Comparison of ENCODE assay signal across 8 mouse cellular contexts in the genomic region with DNA sequence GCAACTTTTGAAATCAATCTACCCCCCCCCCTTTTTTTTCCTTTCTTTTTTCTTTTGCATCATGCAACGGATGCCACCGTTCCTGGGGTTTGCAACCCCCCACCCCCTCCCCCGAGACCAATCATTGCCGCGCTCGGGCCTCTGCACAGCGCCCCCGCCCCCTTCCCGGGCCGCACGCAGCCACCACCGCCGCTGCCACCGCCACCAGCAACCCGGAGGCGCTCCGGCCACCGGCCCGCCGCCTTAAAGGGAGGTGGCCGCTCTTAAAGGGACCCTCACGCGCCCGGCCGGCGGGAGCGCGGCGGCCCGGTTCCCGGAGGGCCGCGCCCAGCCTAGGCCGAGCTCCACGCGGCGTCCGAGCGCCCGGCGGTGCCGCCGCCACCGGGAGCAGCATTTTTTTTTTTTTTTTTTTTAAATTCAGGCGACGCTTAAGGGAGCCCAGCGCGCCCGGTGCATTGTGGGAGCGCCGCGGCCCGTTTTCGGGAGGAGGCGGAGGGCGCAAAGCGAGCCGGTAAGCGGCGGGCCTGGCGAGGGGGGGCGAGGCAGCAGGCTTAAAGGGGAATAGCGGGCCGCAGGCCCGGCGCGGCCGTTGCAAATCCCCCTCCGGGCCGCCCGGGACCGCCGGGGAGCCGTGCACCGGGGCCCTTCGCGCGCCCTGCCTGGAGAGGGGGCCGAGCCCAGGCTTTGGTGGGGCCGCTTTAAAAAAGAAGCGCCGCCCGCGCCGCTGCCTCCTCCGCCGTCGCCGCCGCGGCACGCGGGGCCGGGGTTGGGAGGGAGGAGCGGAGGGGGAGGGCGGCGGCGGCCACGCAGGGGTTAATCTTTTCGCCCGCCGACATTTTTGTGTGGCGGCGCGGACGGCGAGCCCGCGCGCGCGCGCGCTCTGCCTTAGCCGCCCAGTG. TPM values are rescaled to one million over a fixed set of nuclear protein-coding genes. Genes with fewer than 3 reads are reported as not detected.
DNase-seq lines count a peak whose midpoint lies in the region; ATAC-seq and TF ChIP-seq lines count a peak whose summit lies in the region.

Sephs1 (plus strand) TSS at position 215 of the 899 bp plus-strand sequence.

- under 1% methylated on average over 110 of the region's 115 CpGs for WGBS in heart, embryonic 10.5 days
- WGBS in kidney, embryonic 15.5 days: under 1% methylated on average over 79 of the region's 115 CpGs
- under 1% methylated on average over 109 of the region's 115 CpGs for WGBS in limb, embryonic 15.5 days
- WGBS in midbrain, postnatal 0 days: under 1% methylated on average over 60 of the region's 115 CpGs

- peak within 1 kb of the TSS; percentile 96 for H3K27ac ChIP-seq in embryonic fibroblast, embryonic 13.5 days (ENCODE audit: insufficient read depth, low read length)
- peak within 1 kb of the TSS; percentile 99 for H3K27ac ChIP-seq in heart, embryonic 10.5 days
- H3K27ac ChIP-seq in kidney, embryonic 15.5 days: peak within 1 kb of the TSS; percentile 99
- H3K27ac ChIP-seq in limb, embryonic 15.5 days: peak within 1 kb of the TSS; percentile 100
- H3K27ac ChIP-seq in midbrain, postnatal 0 days (ENCODE audit: low read depth, low read length): peak within 1 kb of the TSS; percentile 100

- H3K9me3 ChIP-seq in heart, embryonic 10.5 days: no peaks in the 10 kb centered on the region
- H3K9me3 ChIP-seq in kidney, embryonic 15.5 days (replicated peaks): no peaks in the 10 kb centered on the region
- H3K9me3 ChIP-seq in limb, embryonic 15.5 days: no peaks in the 10 kb centered on the region
- no peaks in the 10 kb centered on the region for H3K9me3 ChIP-seq in midbrain, postnatal 0 days (ENCODE audit: low read length)

- H3ac ChIP-seq in C2C12 (ENCODE audit: control insufficient read depth, insufficient read length, low read depth): peak within 1 kb of the TSS; percentile 98

- TF ChIP-seq POLR2A in embryonic fibroblast, embryonic 13.5 days (IDR thresholded peaks at IDR 0.05; ENCODE audit: low read depth, low read length): 0 out of 2 replicates have a peak, but pooled peaks have one; percentile 13

- no peak for TF ChIP-seq CTCF in C2C12 (IDR thresholded peaks at IDR 0.05; ENCODE audit: control insufficient read depth, insufficient read depth, insufficient read length)
- no peak for TF ChIP-seq CTCF in embryonic fibroblast, embryonic 13.5 days (IDR thresholded peaks at IDR 0.05; ENCODE audit: borderline replicate concordance, insufficient read depth, low read length)
- TF ChIP-seq CTCF in midbrain, postnatal 0 days (IDR thresholded peaks at IDR 0.05): no peak

- peak within 1 kb of the TSS; percentile 96 for H3K9ac ChIP-seq in kidney, embryonic 15.5 days
- peak within 1 kb of the TSS; percentile 97 for H3K9ac ChIP-seq in limb, embryonic 15.5 days
- H3K9ac ChIP-seq in midbrain, postnatal 0 days (replicated peaks; ENCODE audit: low read length, poor library complexity, severe bottlenecking): peak within 1 kb of the TSS; percentile 98

- H3K4me2 ChIP-seq in kidney, embryonic 15.5 days: peak within 1 kb of the TSS; percentile 71
- H3K4me2 ChIP-seq in limb, embryonic 15.5 days: peak within 1 kb of the TSS; percentile 75
- H3K4me2 ChIP-seq in midbrain, postnatal 0 days (ENCODE audit: low read depth, low read length, poor library complexity, severe bottlenecking): peak within 1 kb of the TSS; percentile 74

- H3K79me2 ChIP-seq in C2C12 (ENCODE audit: control insufficient read depth, insufficient read depth): peaks cover 48% of the 10 kb centered on the region

- H3K4me1 ChIP-seq in embryonic fibroblast, embryonic 13.5 days (ENCODE audit: control insufficient read depth, insufficient read depth, low read length): peaks cover 7% of the 10 kb centered on the region
- H3K4me1 ChIP-seq in heart, embryonic 10.5 days: peaks cover 18% of the 10 kb centered on the region
- peaks cover 23% of the 10 kb centered on the region for H3K4me1 ChIP-seq in kidney, embryonic 15.5 days
- H3K4me1 ChIP-seq in limb, embryonic 15.5 days: peaks cover 18% of the 10 kb centered on the region
- H3K4me1 ChIP-seq in midbrain, postnatal 0 days (ENCODE audit: insufficient read depth, low read length): 0 out of 2 replicates have a peak, but pooled peaks cover 3% of the 10 kb centered on the region

- peak; percentile 75 for ATAC-seq in kidney, embryonic 15.5 days (replicated peaks; ENCODE audit: low FRiP score)
- peak; percentile 77 for ATAC-seq in limb, embryonic 15.5 days (ENCODE audit: insufficient number of reproducible peaks, low FRiP score, low TSS enrichment, low read depth)
- ATAC-seq in midbrain, postnatal 0 days (ENCODE audit: low FRiP score): peak; percentile 82

- peak; percentile 95 for DNase-seq in brain, adult 2 months (ENCODE audit: low read depth, low spot score)
- peak; percentile 90 for DNase-seq in heart, embryonic 10.5 days (ENCODE audit: low spot score)
- DNase-seq in midbrain, postnatal 0 days (ENCODE audit: low spot score): peak; percentile 91
- peak; percentile 84 to 88 for DNase-seq in spleen, postnatal 10 days (ENCODE audit: low spot score in 2 of 2)

- no peaks in the 10 kb centered on the region for H3K27me3 ChIP-seq in C2C12 (ENCODE audit: control insufficient read depth, insufficient read depth, insufficient read length)
- no peaks in the 10 kb centered on the region for H3K27me3 ChIP-seq in heart, embryonic 10.5 days (ENCODE audit: insufficient read depth, poor library complexity, severe bottlenecking)
- no peaks in the 10 kb centered on the region for H3K27me3 ChIP-seq in kidney, embryonic 15.5 days
- H3K27me3 ChIP-seq in limb, embryonic 15.5 days: no peaks in the 10 kb centered on the region
- H3K27me3 ChIP-seq in midbrain, postnatal 0 days (ENCODE audit: insufficient read depth, low read length): no peaks in the 10 kb centered on the region

- H3K79me3 ChIP-seq in C2C12 (ENCODE audit: low read depth): peaks cover 37% of the 10 kb centered on the region

- H3K36me3 ChIP-seq in C2C12 (ENCODE audit: control insufficient read depth, insufficient read depth): peaks cover 26% of the 10 kb centered on the region
- peaks cover 20% of the 10 kb centered on the region for H3K36me3 ChIP-seq in heart, embryonic 10.5 days
- H3K36me3 ChIP-seq in kidney, embryonic 15.5 days: peaks cover 19% of the 10 kb centered on the region
- H3K36me3 ChIP-seq in limb, embryonic 15.5 days: peaks cover 9% of the 10 kb centered on the region
- peaks cover 5% of the 10 kb centered on the region; the same call in 1 of the 2 replicates for H3K36me3 ChIP-seq in midbrain, postnatal 0 days (ENCODE audit: insufficient read depth, low read length)

- H3K4me3 ChIP-seq in C2C12 (ENCODE audit: insufficient read depth, poor library complexity, severe bottlenecking): peak within 1 kb of the TSS; percentile 85
- peak within 1 kb of the TSS; percentile 99 for H3K4me3 ChIP-seq in embryonic fibroblast, embryonic 13.5 days (ENCODE audit: insufficient read depth, low read length)
- H3K4me3 ChIP-seq in heart, embryonic 10.5 days: peak within 1 kb of the TSS; percentile 78
- H3K4me3 ChIP-seq in kidney, embryonic 15.5 days (replicated peaks): peak within 1 kb of the TSS; percentile 94
- H3K4me3 ChIP-seq in limb, embryonic 15.5 days: peak within 1 kb of the TSS; percentile 87
- peak within 1 kb of the TSS; percentile 97 for H3K4me3 ChIP-seq in midbrain, postnatal 0 days (ENCODE audit: low read depth, low read length)

TF ChIP-seq in C2C12, 6 proteins besides CTCF, POLR2A, EP300 and RAD21:
- TF ChIP-seq USF1 (IDR thresholded peaks at IDR 0.05; ENCODE audit: low read depth): no peak
- TF ChIP-seq FOSL1 (IDR thresholded peaks at IDR 0.05; ENCODE audit: insufficient read depth, low read length, poor library complexity, severe bottlenecking): no peak
- no peak for TF ChIP-seq MAX (IDR thresholded peaks at IDR 0.05)
- no peak for TF ChIP-seq CEBPB (IDR thresholded peaks at IDR 0.05; ENCODE audit: low read depth)
- TF ChIP-seq MYOD1 (IDR thresholded peaks at IDR 0.05; ENCODE audit: control insufficient read depth, insufficient read length, low read depth): no peak
- no peak for TF ChIP-seq MYOG (IDR thresholded peaks at IDR 0.05; ENCODE audit: control insufficient read depth, extremely low read depth, insufficient read length)
TF ChIP-seq in C2C12: peak in this region for 0.

RNA-seq across cellular contexts. Expression of gene Sephs1, which starts in this region (rescaled TPM):
- polyA plus RNA-seq in C2C12 (2012; fragmentation: generic; extraction: Trizol): 27.4 TPM
- polyA plus RNA-seq in embryonic fibroblast, embryonic 13.5 days (2011; ENCODE audit: insufficient read length, low read depth, missing spikeins): 45.2 and 69.5 TPM in 2 replicates
- polyA plus RNA-seq in heart, embryonic 10.5 days (2016; fragmentation: Nextera tagmentation; extraction: Ambion mirVana): 60.2 and 71.3 TPM in 2 replicates
- polyA plus RNA-seq in kidney, embryonic 15.5 days (2015; fragmentation: Nextera tagmentation; extraction: Ambion mirVana): 83.5 and 84.2 TPM in 2 replicates
- 56.7 and 66.9 TPM in 2 replicates for polyA plus RNA-seq in limb, embryonic 15.5 days (2015; fragmentation: Nextera tagmentation; extraction: Ambion mirVana)
- 69.7 and 76.9 TPM in 2 replicates for total RNA-seq in midbrain, postnatal 0 days (2014; rRNA removed)
- polyA plus RNA-seq in midbrain, postnatal 0 days (2015; fragmentation: Nextera tagmentation; extraction: Ambion mirVana): 37.0 and 37.3 TPM in 2 replicates

Comparison
In these comparisons a context has a peak if more than half of its experiments do, and no peak if none do; other contexts are left out.
1. Peak in every context shown above with its lines: DNase-seq, ATAC-seq, H3K4me3 ChIP-seq and H3K27ac ChIP-seq.